Mouse (Mus musculus): Measurements from ENCODE around the gene Hps6.

Hps6 gene

GRCm38 (mm10) chr19:46049129-46049528 lies 45.8 kb downstream of the Hps6 start:
- no peak for TF ChIP-seq GATA4 (IDR thresholded peaks at IDR 0.05; ENCODE audit: insufficient replicate concordance, low read length)

- TF ChIP-seq GATA4 (IDR thresholded peaks at IDR 0.05; ENCODE audit: insufficient replicate concordance, low read length), result no peak
These were observed 47.2 kb downstream of the Hps6 start for GRCm38 (mm10) chr19:46050462-46050861.
